Mouse (Mus musculus) midbrain, embryonic 13.5 days (tissue): ENCODE measurements around the gene Tmprss12. TPM values are rescaled to one million over a fixed set of nuclear protein-coding genes. Genes with fewer than 3 reads are reported as not detected.

Experiments
- ATAC-seq: fragments of 200-750 bp; cut with Nextera tagmentation; 2 replicates; pipeline ENCODE4 v1.8.0; 2017; ENCODE audit warnings: mild to moderate bottlenecking, moderate TSS enrichment, moderate library complexity
- H3K27ac ChIP-seq: fragments of 300-500 bp; sonication (generic); 2 replicates; pipeline ENCODE4 v1.5.1; 2015; ENCODE audit warnings: inconsistent platforms, mild to moderate bottlenecking, moderate library complexity
- H3K27me3 ChIP-seq: fragments of 300-500 bp; sonication (generic); 2 replicates; pipeline ENCODE4 v1.6.1; 2015; ENCODE audit warnings: mild to moderate bottlenecking, inconsistent platforms
- H3K36me3 ChIP-seq: fragments of 300-500 bp; sonication (generic); 2 replicates; pipeline ENCODE4 v1.6.1; 2015; ENCODE audit warnings: mild to moderate bottlenecking, inconsistent platforms
- H3K4me1 ChIP-seq: fragments of 300-500 bp; sonication (generic); replicated peaks from 2 replicates; pipeline ENCODE4 v1.6.1; 2015; ENCODE audit warnings: inconsistent platforms
- H3K4me2 ChIP-seq: fragments of 300-500 bp; sonication (generic); replicated peaks from 2 replicates; pipeline ENCODE4 v1.6.1; 2015; ENCODE audit warnings: moderate library complexity, mild to moderate bottlenecking, inconsistent platforms
- H3K4me3 ChIP-seq: fragments of 300-500 bp; sonication (generic); replicated peaks from 2 replicates; pipeline ENCODE4 v1.5.1; 2015; ENCODE audit warnings: mild to moderate bottlenecking, inconsistent platforms
- H3K9ac ChIP-seq: fragments of 300-500 bp; sonication (generic); replicated peaks from 2 replicates; pipeline ENCODE4 v1.6.1; 2015; ENCODE audit warnings: mild to moderate bottlenecking, inconsistent platforms
- H3K9me3 ChIP-seq: fragments of 300-500 bp; sonication (generic); 2 replicates; pipeline ENCODE4 v1.6.1; 2016; ENCODE audit warnings: mild to moderate bottlenecking, inconsistent platforms
- WGBS: fragments of 180-500 bp; shearing (Covaris S2); methylation state at CpG from one replicate; pipeline ENCODE4 v1.1.7; 2015; 5-methylcytosine and 5-hydroxymethylcytosine counted together
- polyA plus RNA-seq: library from polyadenylated mRNA; unstranded; fragments of >200 nt; fragmentation: Nextera tagmentation; extraction: Ambion mirVana; gene quantifications from 2 replicates; pipeline ENCODE4 v1.2.1, GENCODE M21; 2015

Gene Tmprss12
- not detected in 2 replicates for polyA plus RNA-seq

DNA sequence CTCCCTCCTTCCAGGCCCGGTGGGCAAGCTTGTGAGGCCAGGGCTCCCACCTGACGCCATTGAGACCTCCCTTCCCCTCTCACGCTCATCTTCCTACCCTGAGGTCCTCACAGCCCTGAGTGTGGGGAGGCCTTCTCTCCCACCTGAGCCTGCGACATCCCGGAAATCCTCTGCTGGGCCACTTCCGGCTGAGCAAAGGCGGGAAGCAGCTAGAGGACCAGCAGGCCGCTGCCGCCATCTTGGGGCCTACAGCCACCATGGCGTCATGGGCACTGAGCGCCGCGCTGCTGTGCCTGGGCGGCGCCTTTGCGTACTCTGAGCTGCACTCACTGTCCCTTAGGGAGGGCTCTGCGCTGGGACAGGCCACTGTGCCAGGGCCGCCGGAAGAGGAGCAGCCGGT is at the start of gene Tmprss12:
Gene Tmprss12 (plus strand): TSS at position 212 of the 400 bp plus-strand sequence.
- no peaks in the 10 kb centered on the region for H3K36me3 ChIP-seq

GRCm38 (mm10) chr15:100231616-100232525 is 48.8 kb upstream of the Tmprss12 start:
- Histone ChIP-seq H3K9ac (no peak overlapping the region), H3K4me2 (no peak overlapping the region), H3K27ac (no peak overlapping the region), H3K4me3 (no peak overlapping the region), H3K27me3 (no peaks in the 10 kb centered on the region), H3K4me1 (peaks cover 17% of the 10 kb centered on the region), H3K9me3 (no peaks in the 10 kb centered on the region), H3K36me3 (peaks cover 29% of the 10 kb centered on the region)
- 95% methylated on average over 14 of the region's 14 CpGs for whole genome bisulfite sequencing
- no peak for ATAC-seq

More for the DNA sequence above, at the start of gene Tmprss12:
- 96% methylated on average over 20 of the region's 20 CpGs for WGBS
- no peak within 1 kb of the TSS for H3K9ac ChIP-seq
- H3K4me1 ChIP-seq = no peaks in the 10 kb centered on the region
- ATAC-seq = no peak
- no peaks in the 10 kb centered on the region for H3K27me3 ChIP-seq
- no peaks in the 10 kb centered on the region for H3K9me3 ChIP-seq
- no peak within 1 kb of the TSS for H3K4me2 ChIP-seq
- no peak within 1 kb of the TSS for H3K4me3 ChIP-seq
- no peak within 1 kb of the TSS for H3K27ac ChIP-seq

GRCm38 (mm10) chr15:100235208-100235965 is 45.2 kb upstream of the Tmprss12 start:
- WGBS = 91% methylated on average over 12 of the region's 12 CpGs
- Histone ChIP-seq H3K4me2 (no peak overlapping the region), H3K27ac (no peak overlapping the region), H3K36me3 (peaks cover 55% of the 10 kb centered on the region), H3K4me3 (no peak overlapping the region), H3K27me3 (no peaks in the 10 kb centered on the region), H3K4me1 (no peaks in the 10 kb centered on the region), H3K9ac (no peak overlapping the region), H3K9me3 (no peaks in the 10 kb centered on the region)
- ATAC-seq = no peak

- no peak overlapping the region for H3K4me3 ChIP-seq
- no peaks in the 10 kb centered on the region for H3K27me3 ChIP-seq
- H3K4me2 ChIP-seq = no peak overlapping the region
- 92% methylated on average over 6 of the region's 6 CpGs for WGBS
- ATAC-seq = no peak
- no peak overlapping the region for H3K9ac ChIP-seq
- H3K27ac ChIP-seq = no peak overlapping the region
- H3K9me3 ChIP-seq = no peaks in the 10 kb centered on the region
- peaks cover 69% of the 10 kb centered on the region for H3K36me3 ChIP-seq
- no peaks in the 10 kb centered on the region for H3K4me1 ChIP-seq
These were observed 43.7 kb upstream of the Tmprss12 start for GRCm38 (mm10) chr15:100236952-100237351.

DNA sequence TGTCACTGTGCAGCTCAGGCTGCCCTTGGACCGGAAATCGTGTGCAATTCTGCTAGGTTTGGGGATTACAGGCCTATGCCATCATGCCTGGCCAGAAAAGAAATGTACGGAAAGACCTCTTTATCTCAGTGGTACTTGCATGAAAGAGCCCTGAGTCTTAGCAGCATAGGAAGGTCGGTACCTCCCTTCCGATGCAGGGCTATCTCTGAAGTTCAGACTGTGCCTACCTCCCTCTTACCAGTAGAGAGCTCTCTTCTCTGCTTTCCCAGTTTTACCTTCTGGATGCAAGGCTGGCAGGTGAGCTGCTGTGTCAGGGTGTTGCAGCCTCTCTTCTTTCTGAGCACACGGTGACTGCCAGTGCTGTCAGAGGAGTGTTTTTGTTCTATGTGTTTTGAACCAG is 38.9 kb upstream of the Tmprss12 start:
- Histone ChIP-seq H3K9ac (no peak overlapping the region), H3K4me1 (no peaks in the 10 kb centered on the region), H3K9me3 (no peaks in the 10 kb centered on the region), H3K27me3 (no peaks in the 10 kb centered on the region), H3K36me3 (peaks cover 80% of the 10 kb centered on the region), H3K4me3 (no peak overlapping the region), H3K27ac (no peak overlapping the region), H3K4me2 (no peak overlapping the region)
- ATAC-seq = no peak
- 94% methylated on average over 6 of the region's 6 CpGs for WGBS

DNA sequence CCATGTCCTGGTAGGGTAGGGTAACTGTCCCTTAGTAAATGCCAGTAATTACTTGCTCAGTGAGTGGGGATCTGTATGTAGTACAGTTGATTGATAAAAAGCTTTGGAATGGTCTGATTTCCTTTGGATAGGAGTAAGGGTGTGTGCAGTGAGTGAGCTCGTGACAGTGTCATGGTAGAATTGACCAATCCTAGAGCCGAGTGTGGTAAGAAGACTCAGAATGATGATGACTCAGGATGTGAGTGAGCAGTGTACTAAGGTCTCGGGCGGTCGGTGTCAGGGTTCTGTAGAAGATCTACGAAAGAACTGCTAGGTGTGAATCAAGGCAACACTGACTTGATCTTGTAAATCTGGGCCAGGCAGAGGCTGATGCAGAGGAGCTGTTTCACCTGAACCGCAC is 34.7 kb upstream of the Tmprss12 start:
- peaks cover 91% of the 10 kb centered on the region for H3K36me3 ChIP-seq
- no peaks in the 10 kb centered on the region for H3K9me3 ChIP-seq
- no peak overlapping the region for H3K9ac ChIP-seq
- no peaks in the 10 kb centered on the region for H3K27me3 ChIP-seq
- WGBS = 96% methylated on average over 7 of the region's 7 CpGs
- ATAC-seq = no peak
- no peaks in the 10 kb centered on the region for H3K4me1 ChIP-seq
- no peak overlapping the region for H3K27ac ChIP-seq
- H3K4me3 ChIP-seq = no peak overlapping the region
- no peak overlapping the region for H3K4me2 ChIP-seq

- WGBS = 95% methylated on average over 9 of the region's 9 CpGs
- H3K9ac ChIP-seq = no peak overlapping the region
- no peak overlapping the region for H3K4me2 ChIP-seq
- no peak for ATAC-seq
- no peak overlapping the region for H3K27ac ChIP-seq
- no peaks in the 10 kb centered on the region for H3K4me1 ChIP-seq
- H3K9me3 ChIP-seq = no peaks in the 10 kb centered on the region
- no peaks in the 10 kb centered on the region for H3K27me3 ChIP-seq
- peaks cover 93% of the 10 kb centered on the region for H3K36me3 ChIP-seq
- H3K4me3 ChIP-seq = no peak overlapping the region
These were observed 33.3 kb upstream of the Tmprss12 start for GRCm38 (mm10) chr15:100247296-100247695.

- no peak for ATAC-seq
- Histone ChIP-seq H3K36me3 (peaks cover 94% of the 10 kb centered on the region), H3K27ac (no peak overlapping the region), H3K9me3 (no peaks in the 10 kb centered on the region), H3K9ac (no peak overlapping the region), H3K4me3 (no peak overlapping the region), H3K27me3 (no peaks in the 10 kb centered on the region), H3K4me2 (no peak overlapping the region), H3K4me1 (no peaks in the 10 kb centered on the region)
- 97% methylated on average over 6 of the region's 6 CpGs for WGBS
These were observed 31.8 kb upstream of the Tmprss12 start for GRCm38 (mm10) chr15:100248665-100249433.

DNA sequence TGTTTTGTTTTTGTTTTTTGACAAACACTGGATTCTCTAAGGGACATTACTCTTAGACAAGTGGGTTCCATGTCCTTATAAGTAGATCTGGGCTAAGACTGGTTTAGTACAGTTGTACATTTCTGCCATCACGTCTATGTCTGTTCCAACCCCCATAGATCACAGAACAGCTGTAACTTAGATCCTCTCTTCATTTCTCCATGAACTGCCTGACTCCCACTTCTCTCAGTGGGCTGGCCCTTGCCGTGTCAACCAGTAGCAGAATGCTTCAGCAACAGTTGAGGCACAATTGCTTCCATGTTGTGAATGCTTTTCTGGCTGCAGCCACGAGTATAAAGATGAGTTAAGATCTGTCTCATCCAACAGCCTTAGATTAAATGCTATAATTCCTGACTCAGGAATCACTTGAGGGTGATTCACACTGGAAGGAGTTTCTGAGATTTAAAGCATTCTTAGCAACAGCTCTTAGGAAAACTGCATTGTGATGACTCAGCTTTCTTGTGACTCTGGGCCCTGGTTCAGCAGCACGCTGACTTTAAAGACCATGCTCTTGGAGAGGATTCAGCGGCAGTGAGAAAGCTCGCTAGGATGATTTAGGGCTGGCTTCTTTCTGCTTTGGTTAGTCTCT is 29.4 kb upstream of the Tmprss12 start:
- no peak overlapping the region for H3K9ac ChIP-seq
- peaks cover 97% of the 10 kb centered on the region for H3K36me3 ChIP-seq
- H3K27me3 ChIP-seq = no peaks in the 10 kb centered on the region
- H3K4me2 ChIP-seq = no peak overlapping the region
- WGBS = 92% methylated on average over 6 of the region's 6 CpGs
- H3K4me3 ChIP-seq = no peak overlapping the region
- no peaks in the 10 kb centered on the region for H3K9me3 ChIP-seq
- H3K27ac ChIP-seq = no peak overlapping the region
- no peak for ATAC-seq
- H3K4me1 ChIP-seq = no peaks in the 10 kb centered on the region

DNA sequence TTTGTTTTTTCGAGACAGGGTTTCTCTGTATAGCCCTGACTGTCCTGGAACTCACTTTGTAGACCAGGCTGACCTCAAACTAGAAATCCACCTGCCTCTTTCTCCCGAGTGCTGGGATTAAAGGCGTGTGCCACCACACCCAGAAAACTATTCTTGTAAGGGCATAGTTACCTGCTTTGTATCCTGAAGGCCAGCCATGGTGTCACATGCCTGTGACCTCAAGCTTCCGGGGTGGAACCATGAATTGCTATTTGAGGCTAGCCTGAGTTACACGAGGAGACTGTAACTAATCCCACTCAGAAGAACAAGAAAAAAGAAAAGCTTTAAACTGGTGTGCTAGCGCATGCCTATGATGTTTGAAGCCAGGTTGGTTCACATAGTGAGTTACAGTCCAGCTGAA is 24.3 kb upstream of the Tmprss12 start:
- Histone ChIP-seq H3K4me1 (no peaks in the 10 kb centered on the region), H3K9ac (no peak overlapping the region), H3K27me3 (no peaks in the 10 kb centered on the region), H3K9me3 (no peaks in the 10 kb centered on the region), H3K4me2 (no peak overlapping the region), H3K4me3 (no peak overlapping the region), H3K36me3 (peaks cover 78% of the 10 kb centered on the region), H3K27ac (no peak overlapping the region)
- ATAC-seq = no peak
- WGBS = 92% methylated on average over 6 of the region's 6 CpGs

DNA sequence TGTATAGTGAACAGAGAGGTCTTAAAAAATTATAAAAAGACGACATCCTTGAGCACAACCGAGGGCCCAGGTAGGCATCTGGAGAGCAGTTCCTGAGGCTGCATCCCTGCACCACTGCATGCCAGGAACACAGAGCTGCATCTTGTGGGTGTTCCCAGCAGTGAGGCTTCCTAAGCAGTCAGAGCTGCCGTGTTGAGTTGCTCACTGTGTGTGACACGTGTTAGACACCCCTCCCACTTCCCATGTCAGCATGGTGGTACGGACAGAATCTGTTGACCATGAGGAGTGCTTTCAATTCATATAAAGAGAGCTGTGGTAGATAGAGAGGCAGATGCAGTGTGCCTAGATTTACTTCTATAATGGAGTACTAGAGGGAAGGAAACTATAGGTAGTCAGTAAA is 23.3 kb upstream of the Tmprss12 start:
- H3K4me3 ChIP-seq = no peak overlapping the region
- ATAC-seq = no peak
- H3K4me1 ChIP-seq = no peaks in the 10 kb centered on the region
- no peaks in the 10 kb centered on the region for H3K27me3 ChIP-seq
- H3K4me2 ChIP-seq = no peak overlapping the region
- no peak overlapping the region for H3K9ac ChIP-seq
- no peaks in the 10 kb centered on the region for H3K9me3 ChIP-seq
- H3K36me3 ChIP-seq = peaks cover 78% of the 10 kb centered on the region
- no peak overlapping the region for H3K27ac ChIP-seq
- 86% methylated on average over 5 of the region's 5 CpGs for WGBS
